Mouse (Mus musculus) CD4-positive, CD25-positive, alpha-beta regulatory T cell, adult 4 months (primary cell): ENCODE results near the gene C4b. TPM values are rescaled to one million over a fixed set of nuclear protein-coding genes. Genes with fewer than 3 reads are reported as not detected.

Experiments
- ATAC-seq: one replicate; pipeline ENCODE4 v1.8.0; 2017
- polyA plus RNA-seq, 2 experiments: library from polyadenylated mRNA; unstranded; fragments of 100-300 nt; shearing (Covaris generic); gene quantifications; one replicate each; pipeline ENCODE4 v1.2.1; 2017

Gene C4b
- polyA plus RNA-seq, 2 experiments from 2014 or later: not detected

- no peak for ATAC-seq
Measured at GRCm38 (mm10) chr17:34700671-34701071, 43.0 kb downstream of the C4b start.

GRCm38 (mm10) chr17:34699575-34700408, 43.9 kb downstream of the C4b start:
- ATAC-seq: no peak

- ATAC-seq: no peak
Measured at GRCm38 (mm10) chr17:34692906-34693305, 50.8 kb downstream of the C4b start.

GRCm38 (mm10) chr17:34690458-34690857, 53.2 kb downstream of the C4b start:
- ATAC-seq: no peak

- ATAC-seq: no peak
Measured at GRCm38 (mm10) chr17:34688889-34689288, 54.8 kb downstream of the C4b start.

- no peak for ATAC-seq
Measured at GRCm38 (mm10) chr17:34685120-34686110, 58.3 kb downstream of the C4b start.

- no peak for ATAC-seq
Measured at GRCm38 (mm10) chr17:34684253-34684893, 59.3 kb downstream of the C4b start.

- no peak for ATAC-seq
Measured at GRCm38 (mm10) chr17:34683686-34684220, 59.9 kb downstream of the C4b start.

- no peak for ATAC-seq
Measured at GRCm38 (mm10) chr17:34683179-34683578, 60.5 kb downstream of the C4b start.

GRCm38 (mm10) chr17:34681881-34682536, 61.7 kb downstream of the C4b start:
- ATAC-seq: no peak

GRCm38 (mm10) chr17:34681132-34681571, 62.5 kb downstream of the C4b start:
- no peak for ATAC-seq

- no peak for ATAC-seq
Measured at GRCm38 (mm10) chr17:34680621-34681020, 63.1 kb downstream of the C4b start.

- ATAC-seq: no peak
Measured at GRCm38 (mm10) chr17:34680191-34680590, 63.5 kb downstream of the C4b start.

Other genes with a start within 250 kb of the C4b start
- under 1 TPM in 1 of 2 experiments, not detected in 1; 0.76 TPM for gene Btnl6, start 226.5 kb downstream of the C4b start, polyA plus RNA-seq
- gene Notch4, start 179.6 kb downstream of the C4b start, polyA plus RNA-seq: 1 to 10 TPM in 1 of 2 experiments, under 1 TPM in 1; 0.09 to 1.1 TPM
- gene Gpsm3, start 154.1 kb downstream of the C4b start, polyA plus RNA-seq: 100 to 1,000 TPM; 227 to 344 TPM
- gene Pbx2, start 152.6 kb downstream of the C4b start, polyA plus RNA-seq: 10 to 100 TPM in 1 of 2 experiments, 1 to 10 TPM in 1; 7.7 to 12.6 TPM
- gene Ager, start 146.0 kb downstream of the C4b start, polyA plus RNA-seq: 1 to 10 TPM; 4.0 to 4.5 TPM
- 10 to 100 TPM; 68.0 to 75.0 TPM for gene Rnf5, start 140.2 kb downstream of the C4b start, polyA plus RNA-seq
- 10 to 100 TPM; 16.9 to 19.2 TPM for gene Agpat1, start 139.6 kb downstream of the C4b start, polyA plus RNA-seq
- 1 to 10 TPM; 1.9 to 2.8 TPM for gene Egfl8, start 127.9 kb downstream of the C4b start, polyA plus RNA-seq
- gene Ppt2, start 115.4 kb downstream of the C4b start, polyA plus RNA-seq: 10 to 100 TPM; 20.6 to 32.2 TPM
- 1 to 10 TPM; 1.4 to 2.2 TPM for gene Prrt1, start 114.3 kb downstream of the C4b start, polyA plus RNA-seq
- 1 to 10 TPM; 3.6 to 5.9 TPM for gene Fkbpl, start 99.1 kb downstream of the C4b start, polyA plus RNA-seq
- gene Atf6b, start 96.7 kb downstream of the C4b start, polyA plus RNA-seq: 10 to 100 TPM; 15.2 to 20.2 TPM
- gene Tnxb, start 73.3 kb downstream of the C4b start, polyA plus RNA-seq: not detected
- not detected for gene Cyp21a1, start 60.7 kb upstream of the C4b start, polyA plus RNA-seq
- gene Stk19, start 93.1 kb upstream of the C4b start, polyA plus RNA-seq: 10 to 100 TPM; 24.4 to 46.0 TPM
- gene Dxo, start 93.1 kb upstream of the C4b start, polyA plus RNA-seq: 10 to 100 TPM; 28.8 to 33.4 TPM
- gene Skiv2l, start 106.3 kb upstream of the C4b start, polyA plus RNA-seq: 10 to 100 TPM; 26.8 to 44.1 TPM
- gene Nelfe, start 106.5 kb upstream of the C4b start, polyA plus RNA-seq: 10 to 100 TPM; 33.2 to 44.8 TPM
- under 1 TPM; 0.27 to 0.61 TPM for gene Cfb, start 118.6 kb upstream of the C4b start, polyA plus RNA-seq
- not detected for gene Zbtb12, start 135.6 kb upstream of the C4b start, polyA plus RNA-seq
- not detected for gene Gm20547, start 138.2 kb upstream of the C4b start, polyA plus RNA-seq
- 1 to 10 TPM; 1.1 to 2.5 TPM for gene C2, start 154.4 kb upstream of the C4b start, polyA plus RNA-seq
- gene Ehmt2, start 154.6 kb upstream of the C4b start, polyA plus RNA-seq: 10 to 100 TPM; 21.8 to 30.5 TPM
- not detected for gene Slc44a4, start 170.6 kb upstream of the C4b start, polyA plus RNA-seq
- 10 to 100 TPM; 32.5 to 40.6 TPM for gene Neu1, start 187.4 kb upstream of the C4b start, polyA plus RNA-seq
- 1 to 10 TPM in 1 of 2 experiments, under 1 TPM in 1; 0.84 to 3.7 TPM for gene Hspa1b, start 215.4 kb upstream of the C4b start, polyA plus RNA-seq
- gene Gm20481, start 226.0 kb upstream of the C4b start, polyA plus RNA-seq: 1 to 10 TPM in 1 of 2 experiments, not detected in 1; 3.1 TPM
- gene Hspa1a, start 228.3 kb upstream of the C4b start, polyA plus RNA-seq: 1 to 10 TPM in 1 of 2 experiments, not detected in 1; 1.1 TPM
- 1 to 10 TPM in 1 of 2 experiments, under 1 TPM in 1; 0.17 to 1.3 TPM for gene Hspa1l, start 228.8 kb upstream of the C4b start, polyA plus RNA-seq
- gene Lsm2, start 238.0 kb upstream of the C4b start, polyA plus RNA-seq: 10 to 100 TPM; 51.4 to 54.8 TPM